26 mouse cellular contexts compared by ENCODE assay signal in genomic region chr1:188267127-188267722, GRCm38 (mm10). TPM values are rescaled to one million over a fixed set of nuclear protein-coding genes. Genes with fewer than 3 reads are reported as not detected.
DNase-seq lines count a peak whose midpoint lies in the region; ATAC-seq lines count a peak whose summit lies in the region.
"Had no signal": no experiment of that assay in that cellular context is flagged by ENCODE, and none has a peak within 500 bp of the region (broad histone marks: within the 10 kb centered on the region; RNA-seq: fewer than 3 reads in every experiment).

No protein-coding gene starts in this region.

- peak; percentile 15 for DNase-seq in embryo, embryonic 10.5 days (ENCODE audit: low spot score)
- no peak for DNase-seq in embryo, embryonic 9.5 days (ENCODE audit: extremely low spot score)
- no peak for DNase-seq in heart, postnatal 36 days
- no peak for DNase-seq in lung, postnatal 4 days
- no peak for DNase-seq in adrenal gland, adult 2 months
- DNase-seq: adrenal gland, postnatal 10 days; cerebellum, adult 8-10 months; cerebellum, postnatal 36 days; gastrocnemius, postnatal 10 days; kidney, adult 8-10 months; kidney, postnatal 4 days; thymus, adult 2 months; thymus, postnatal 36 days had no signal

- no peak overlapping the region for H3K9ac ChIP-seq in heart, embryonic 13.5 days
- H3K9ac ChIP-seq in lung, embryonic 15.5 days: no peak overlapping the region
- H3K9ac ChIP-seq in limb, embryonic 13.5 days: no peak overlapping the region
- H3K9ac ChIP-seq: embryonic facial prominence, embryonic 15.5 days; forebrain, embryonic 13.5 days; hindbrain, embryonic 13.5 days; liver, embryonic 15.5 days had no signal

- H3K4me1 ChIP-seq in heart, embryonic 13.5 days: peaks cover 12% of the 10 kb centered on the region
- H3K4me1 ChIP-seq in lung, embryonic 15.5 days: no peaks in the 10 kb centered on the region
- H3K4me1 ChIP-seq in limb, embryonic 13.5 days: peaks cover 4% of the 10 kb centered on the region; the same call in 1 of the 2 replicates
- H3K4me1 ChIP-seq: embryonic facial prominence, embryonic 15.5 days; liver, embryonic 15.5 days had no signal

- no peaks in the 10 kb centered on the region for H3K9me3 ChIP-seq in heart, embryonic 13.5 days
- no peaks in the 10 kb centered on the region for H3K9me3 ChIP-seq in lung, embryonic 15.5 days
- H3K9me3 ChIP-seq in limb, embryonic 13.5 days: no peaks in the 10 kb centered on the region
- H3K9me3 ChIP-seq: embryonic facial prominence, embryonic 10.5 days; embryonic facial prominence, embryonic 15.5 days; forebrain, embryonic 13.5 days; hindbrain, embryonic 13.5 days; liver, embryonic 15.5 days had no signal

- no peak overlapping the region for H3K4me3 ChIP-seq in heart, embryonic 13.5 days
- no peak overlapping the region for H3K4me3 ChIP-seq in lung, embryonic 15.5 days
- no peak overlapping the region for H3K4me3 ChIP-seq in limb, embryonic 13.5 days
- H3K4me3 ChIP-seq: embryonic facial prominence, embryonic 10.5 days; embryonic facial prominence, embryonic 15.5 days; forebrain, embryonic 13.5 days; hindbrain, embryonic 13.5 days; liver, embryonic 15.5 days had no signal

- H3K27me3 ChIP-seq in heart, embryonic 13.5 days (replicated peaks): no peaks in the 10 kb centered on the region
- no peaks in the 10 kb centered on the region for H3K27me3 ChIP-seq in lung, embryonic 15.5 days
- H3K27me3 ChIP-seq in limb, embryonic 13.5 days: no peaks in the 10 kb centered on the region
- H3K27me3 ChIP-seq: embryonic facial prominence, embryonic 15.5 days; hindbrain, embryonic 13.5 days; liver, embryonic 15.5 days had no signal

- H3K36me3 ChIP-seq in heart, embryonic 13.5 days: no peaks in the 10 kb centered on the region
- no peaks in the 10 kb centered on the region for H3K36me3 ChIP-seq in lung, embryonic 15.5 days
- no peaks in the 10 kb centered on the region for H3K36me3 ChIP-seq in limb, embryonic 13.5 days
- H3K36me3 ChIP-seq: embryonic facial prominence, embryonic 10.5 days; embryonic facial prominence, embryonic 15.5 days; G1E; hindbrain, embryonic 13.5 days; liver, embryonic 15.5 days had no signal

- intact Hi-C loops in heart, postnatal 36 days (cut with DNase I): no loop called here

- no peak overlapping the region for H3K27ac ChIP-seq in heart, embryonic 13.5 days (replicated peaks)
- H3K27ac ChIP-seq in lung, embryonic 15.5 days: no peak overlapping the region
- no peak overlapping the region for H3K27ac ChIP-seq in limb, embryonic 13.5 days
- H3K27ac ChIP-seq: embryonic facial prominence, embryonic 10.5 days; embryonic facial prominence, embryonic 15.5 days; forebrain, embryonic 13.5 days; hindbrain, embryonic 13.5 days; kidney, postnatal 0 days; liver, embryonic 15.5 days had no signal

- H3K4me2 ChIP-seq in heart, embryonic 13.5 days: peak overlapping the region; percentile 39
- no peak overlapping the region for H3K4me2 ChIP-seq in lung, embryonic 15.5 days
- no peak overlapping the region for H3K4me2 ChIP-seq in limb, embryonic 13.5 days (replicated peaks)
- H3K4me2 ChIP-seq: embryonic facial prominence, embryonic 15.5 days; forebrain, embryonic 13.5 days; hindbrain, embryonic 13.5 days; liver, embryonic 15.5 days had no signal

- ATAC-seq in heart, embryonic 13.5 days (ENCODE audit: extremely low read depth, insufficient number of reproducible peaks, low FRiP score, low TSS enrichment): no peak
- ATAC-seq in lung, embryonic 15.5 days (ENCODE audit: borderline replicate concordance, extremely low read depth, low FRiP score, low TSS enrichment): peak; percentile 64; the same call in 1 of the 2 replicates
- ATAC-seq in limb, embryonic 13.5 days (ENCODE audit: low FRiP score, low read depth): peak; percentile 57; the same call in 1 of the 2 replicates
- ATAC-seq: forebrain, embryonic 13.5 days; intestine, embryonic 16.5 days; midbrain, embryonic 16.5 days had no signal

- 32% methylated on average over 11 of the region's 11 CpGs for WGBS in heart, embryonic 13.5 days
- 33% methylated on average over 11 of the region's 11 CpGs for WGBS in lung, embryonic 15.5 days
- WGBS in limb, embryonic 13.5 days: 32% methylated on average over 11 of the region's 11 CpGs

RNA-seq across cellular contexts. Expression of gene Ush2a, which starts 5.4 kb away (rescaled TPM):
- 0.03 and 0.07 TPM in 2 replicates for polyA plus RNA-seq in heart, embryonic 13.5 days (2015; fragmentation: Nextera tagmentation; extraction: Ambion mirVana)
- total RNA-seq in heart, postnatal 36 days (2021): under 1 TPM; 0.05 to 0.11 TPM
- polyA plus RNA-seq in lung, embryonic 15.5 days (2015; fragmentation: Nextera tagmentation; extraction: Ambion mirVana): 0.04 TPM in 1 of 2 replicates, not detected in the other
- 0.04 and 0.05 TPM in 2 replicates for polyA plus RNA-seq in limb, embryonic 13.5 days (2015; fragmentation: Nextera tagmentation; extraction: Ambion mirVana)
- not detected for total RNA-seq in adrenal gland, adult 2 months (2021)
- 0.07 and 0.08 TPM in 2 replicates for polyA plus RNA-seq in adrenal gland, adult 2 months (2012; rRNA removed)
- total RNA-seq: neutrophil, adult 5-6 weeks had no signal
- polyA plus RNA-seq: G1E; kidney, postnatal 0 days; liver, embryonic 15.5 days had no signal
